8 mouse cellular contexts compared by ENCODE assay signal in genomic region chr5:37823721-37824460, GRCm38 (mm10). TPM values are rescaled to one million over a fixed set of nuclear protein-coding genes. Genes with fewer than 3 reads are reported as not detected.
DNase-seq lines count a peak whose midpoint lies in the region; ATAC-seq and TF ChIP-seq lines count a peak whose summit lies in the region.

No protein-coding gene starts in this region.

- WGBS in kidney, postnatal 0 days: under 1% methylated on average over 55 of the region's 58 CpGs
- 1% methylated on average over 22 of the region's 58 CpGs for WGBS in embryonic facial prominence, embryonic 14.5 days
- WGBS in hindbrain, embryonic 13.5 days: under 1% methylated on average over 58 of the region's 58 CpGs
- WGBS in midbrain, embryonic 11.5 days: under 1% methylated on average over 57 of the region's 58 CpGs

- H3K27me3 ChIP-seq in kidney, postnatal 0 days (ENCODE audit: insufficient read depth, low read length): peaks cover 92% of the 10 kb centered on the region
- peaks cover 82% of the 10 kb centered on the region for H3K27me3 ChIP-seq in embryonic facial prominence, embryonic 14.5 days (replicated peaks; ENCODE audit: control insufficient read depth, insufficient read depth, low read length)
- H3K27me3 ChIP-seq in hindbrain, embryonic 13.5 days: peaks cover 95% of the 10 kb centered on the region
- peaks cover 97% of the 10 kb centered on the region for H3K27me3 ChIP-seq in midbrain, embryonic 11.5 days (ENCODE audit: control insufficient read depth, insufficient read depth, low read length)

- peak overlapping the region; percentile 47 for H3K4me3 ChIP-seq in kidney, postnatal 0 days (replicated peaks; ENCODE audit: low read depth, low read length)
- peak overlapping the region; percentile 68 for H3K4me3 ChIP-seq in embryonic facial prominence, embryonic 14.5 days (ENCODE audit: low read depth, low read length)
- peak overlapping the region; percentile 43 for H3K4me3 ChIP-seq in hindbrain, embryonic 13.5 days
- H3K4me3 ChIP-seq in midbrain, embryonic 11.5 days (ENCODE audit: low read depth, low read length): peak overlapping the region; percentile 45

- no peak for TF ChIP-seq CTCF in kidney, postnatal 0 days (IDR thresholded peaks at IDR 0.05; ENCODE audit: low read depth)

- H3K27ac ChIP-seq in kidney, postnatal 0 days: no peak overlapping the region
- peak overlapping the region; percentile 82 for H3K27ac ChIP-seq in embryonic facial prominence, embryonic 14.5 days (replicated peaks; ENCODE audit: low read depth, low read length)
- 0 out of 2 replicates have a peak overlapping the region, but pooled peaks have one; percentile 18 for H3K27ac ChIP-seq in hindbrain, embryonic 13.5 days
- H3K27ac ChIP-seq in midbrain, embryonic 11.5 days (ENCODE audit: low read depth, low read length): no peak overlapping the region

- no peaks in the 10 kb centered on the region for H3K36me3 ChIP-seq in kidney, postnatal 0 days (ENCODE audit: insufficient read depth, low read length)
- peaks cover 8% of the 10 kb centered on the region; the same call in 1 of the 2 replicates for H3K36me3 ChIP-seq in embryonic facial prominence, embryonic 14.5 days (ENCODE audit: control insufficient read depth, insufficient read depth, low read length)
- H3K36me3 ChIP-seq in hindbrain, embryonic 13.5 days: no peaks in the 10 kb centered on the region
- H3K36me3 ChIP-seq in midbrain, embryonic 11.5 days (ENCODE audit: control insufficient read depth, insufficient read depth, low read length): no peaks in the 10 kb centered on the region

- peak overlapping the region; percentile 81 for H3K4me2 ChIP-seq in kidney, postnatal 0 days (ENCODE audit: low read length)
- H3K4me2 ChIP-seq in embryonic facial prominence, embryonic 14.5 days (ENCODE audit: low read depth, low read length): peak overlapping the region; percentile 78
- peak overlapping the region; percentile 65 for H3K4me2 ChIP-seq in hindbrain, embryonic 13.5 days
- peak overlapping the region; percentile 82 for H3K4me2 ChIP-seq in midbrain, embryonic 11.5 days

- H3K4me1 ChIP-seq in kidney, postnatal 0 days (replicated peaks; ENCODE audit: insufficient read depth, low read length): peaks cover 9% of the 10 kb centered on the region; the same call in 1 of the 2 replicates
- peaks cover 10% of the 10 kb centered on the region for H3K4me1 ChIP-seq in embryonic facial prominence, embryonic 14.5 days (ENCODE audit: control insufficient read depth, insufficient read depth, low read length)
- peaks cover 50% of the 10 kb centered on the region for H3K4me1 ChIP-seq in hindbrain, embryonic 13.5 days (replicated peaks)
- H3K4me1 ChIP-seq in midbrain, embryonic 11.5 days (ENCODE audit: control insufficient read depth, insufficient read depth, low read length): peaks cover 41% of the 10 kb centered on the region

- peak; percentile 33; the same call in 1 of the 2 replicates for ATAC-seq in kidney, postnatal 0 days (replicated peaks; ENCODE audit: low FRiP score, low read depth)
- ATAC-seq in embryonic facial prominence, embryonic 14.5 days (ENCODE audit: low read depth): 0 out of 2 replicates have a peak, but pooled peaks have one; percentile 2
- peak; percentile 46 for ATAC-seq in hindbrain, embryonic 13.5 days (ENCODE audit: low FRiP score)
- peak; percentile 7 for ATAC-seq in midbrain, embryonic 11.5 days (ENCODE audit: low FRiP score)

- no peaks in the 10 kb centered on the region for H3K9me3 ChIP-seq in kidney, postnatal 0 days (replicated peaks; ENCODE audit: low read length)
- no peaks in the 10 kb centered on the region for H3K9me3 ChIP-seq in embryonic facial prominence, embryonic 14.5 days (ENCODE audit: control insufficient read depth, low read length)
- no peaks in the 10 kb centered on the region for H3K9me3 ChIP-seq in hindbrain, embryonic 13.5 days
- H3K9me3 ChIP-seq in midbrain, embryonic 11.5 days (ENCODE audit: control insufficient read depth, low read length): no peaks in the 10 kb centered on the region

- DNase-seq in kidney, postnatal 0 days (ENCODE audit: low spot score): no peak
- DNase-seq in kidney, adult 11 months: no peak
- DNase-seq in embryonic facial prominence, embryonic 14.5 days (ENCODE audit: low spot score): no peak
- peak; percentile 96 for DNase-seq in midbrain, embryonic 11.5 days (ENCODE audit: low spot score, missing footprints)
- DNase-seq in frontal cortex, postnatal 14 days (ENCODE audit: low spot score in 2 of 2): no peak
- DNase-seq in spleen, postnatal 4 days (ENCODE audit: low spot score in 2 of 2): no peak
- no peak for DNase-seq in cerebellum, adult 8-10 months

- H3K9ac ChIP-seq in kidney, postnatal 0 days (ENCODE audit: low read depth, low read length): peak overlapping the region; percentile 52
- H3K9ac ChIP-seq in embryonic facial prominence, embryonic 14.5 days (ENCODE audit: low read depth, low read length): peak overlapping the region; percentile 92
- H3K9ac ChIP-seq in hindbrain, embryonic 13.5 days: peak overlapping the region; percentile 73
- H3K9ac ChIP-seq in midbrain, embryonic 11.5 days (ENCODE audit: low read length): peak overlapping the region; percentile 56

RNA-seq across cellular contexts. Expression of gene Msx1, which starts 0.5 kb away (rescaled TPM):
- polyA plus RNA-seq in kidney, postnatal 0 days (2015; fragmentation: Nextera tagmentation; extraction: Ambion mirVana): 2.6 and 2.8 TPM in 2 replicates
- 73.2 and 82.9 TPM in 2 replicates for polyA plus RNA-seq in embryonic facial prominence, embryonic 14.5 days (2014; fragmentation: Nextera tagmentation; extraction: Ambion mirVana)
- polyA plus RNA-seq in hindbrain, embryonic 13.5 days (2015; fragmentation: Nextera tagmentation; extraction: Ambion mirVana): 28.6 and 59.6 TPM in 2 replicates
- polyA plus RNA-seq in midbrain, embryonic 11.5 days (2014; fragmentation: Nextera tagmentation; extraction: Ambion mirVana): 89.8 and 104 TPM in 2 replicates

Comparison
In these comparisons a context has a peak if more than half of its experiments do, and no peak if none do; other contexts are left out.
1. H3K27ac ChIP-seq: peak in embryonic facial prominence, embryonic 14.5 days (single experiment) and hindbrain, embryonic 13.5 days (single experiment); none in kidney, postnatal 0 days (single experiment) and midbrain, embryonic 11.5 days (single experiment).
2. Peak in every context shown above with its lines, with median percentiles within 50 percentile points of each other: ATAC-seq, H3K4me2 ChIP-seq, H3K4me3 ChIP-seq and H3K9ac ChIP-seq.